Mouse (Mus musculus): ENCODE data around the gene Arhgap45.

Gene Arhgap45

DNA sequence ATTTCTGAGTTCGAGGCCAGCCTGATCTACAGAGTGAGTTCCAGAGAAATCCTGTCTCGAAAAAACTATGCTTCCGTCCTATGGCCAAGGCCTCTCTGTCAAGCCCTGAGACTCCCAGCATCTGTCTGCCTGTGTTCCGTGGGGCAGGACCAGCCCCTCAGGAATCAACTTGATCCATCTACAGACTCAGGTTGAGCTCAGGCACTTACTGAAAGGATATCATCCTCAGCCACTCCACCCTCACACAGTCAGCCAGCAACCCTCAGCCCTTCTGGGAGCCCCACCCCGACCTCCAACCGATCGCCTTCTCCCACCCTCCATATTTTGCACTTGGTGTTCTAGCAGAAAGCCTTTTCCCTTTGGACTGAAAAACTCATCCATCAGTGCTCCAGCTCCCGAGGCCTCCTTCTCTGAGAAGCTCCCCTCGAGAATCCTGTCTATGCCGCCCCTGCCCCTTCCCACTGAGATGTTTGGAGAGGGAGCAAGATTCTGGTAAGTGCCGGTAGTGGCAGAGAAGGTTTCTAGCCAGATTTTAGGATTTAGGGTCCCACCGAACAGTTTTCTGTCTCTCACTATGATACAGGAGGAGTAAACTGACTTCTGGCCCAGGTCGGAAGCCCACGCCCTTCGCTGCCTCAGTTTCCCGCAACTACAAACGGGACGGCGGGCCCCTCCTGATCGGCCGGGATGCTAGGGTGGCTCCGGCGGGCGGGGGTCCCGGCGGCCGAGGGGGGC lies 28.5 kb upstream of the Arhgap45 start:
- no peak for DNase-seq

DNA sequence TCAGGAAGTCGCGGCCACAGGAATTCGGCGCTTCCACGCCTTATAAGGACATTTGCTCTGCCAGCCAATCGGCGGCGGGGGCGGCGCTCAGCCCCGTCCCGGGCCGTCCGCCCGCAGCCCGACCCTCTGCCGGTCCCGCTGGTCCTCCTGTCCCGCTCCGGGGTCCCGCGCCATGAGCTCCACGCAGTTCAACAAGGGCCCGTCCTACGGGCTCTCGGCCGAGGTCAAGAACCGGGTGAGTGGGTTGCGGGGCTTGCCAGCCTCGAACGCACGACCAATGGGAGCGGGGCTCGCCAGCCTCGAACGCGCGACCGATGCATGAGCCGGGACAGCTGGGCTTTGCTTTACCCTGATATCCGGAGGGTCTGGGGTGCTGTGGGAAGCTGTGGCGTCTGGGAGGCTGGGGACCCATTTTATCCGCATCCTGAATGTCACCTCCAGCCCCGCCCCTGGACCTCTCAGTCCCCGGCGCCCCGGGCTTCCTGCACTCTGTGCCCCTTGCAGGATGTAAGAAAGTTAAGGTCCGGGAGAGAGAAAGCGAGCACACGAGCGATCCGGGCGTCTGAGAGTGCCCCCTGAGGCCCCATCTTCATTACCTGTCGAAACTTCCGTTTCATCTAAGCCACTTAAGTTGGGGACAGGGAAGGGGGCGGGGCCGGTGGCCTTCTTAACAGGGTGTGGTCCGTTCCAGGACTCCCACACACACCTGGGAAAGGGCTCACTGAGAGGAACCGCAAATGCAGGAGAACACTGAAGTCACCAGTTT lies 27.8 kb upstream of the Arhgap45 start, which contains the start of gene Cnn2:
Cnn2 (plus strand) TSS at position 79 of the 766 bp plus-strand sequence.
- DNase-seq, result no peak

DNA sequence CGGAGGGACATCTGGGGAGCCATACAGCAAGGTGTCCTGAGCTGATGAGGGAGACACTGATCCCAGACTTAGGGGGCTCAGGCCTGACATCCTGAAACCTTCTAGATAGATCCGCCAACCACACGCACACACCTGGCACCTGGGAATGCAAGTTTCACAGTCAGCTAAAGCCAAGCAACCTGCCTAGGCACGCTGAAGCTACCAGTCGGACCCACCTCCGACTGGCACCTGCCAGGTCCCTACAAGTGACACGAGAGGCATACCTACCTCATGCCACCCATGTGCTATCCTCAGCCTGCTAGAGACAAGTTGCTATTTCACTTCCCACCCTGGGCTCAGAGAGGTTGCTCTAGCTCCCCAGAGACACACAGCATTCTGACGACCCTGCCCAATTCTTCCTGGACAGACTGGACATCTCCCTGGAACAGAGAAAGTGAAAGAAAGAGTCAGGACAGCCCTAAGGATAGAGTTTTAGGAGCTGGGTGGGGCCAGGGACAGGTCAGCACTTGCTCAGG lies 27.1 kb upstream of the Arhgap45 start:
- DNase-seq, result no peak

DNA sequence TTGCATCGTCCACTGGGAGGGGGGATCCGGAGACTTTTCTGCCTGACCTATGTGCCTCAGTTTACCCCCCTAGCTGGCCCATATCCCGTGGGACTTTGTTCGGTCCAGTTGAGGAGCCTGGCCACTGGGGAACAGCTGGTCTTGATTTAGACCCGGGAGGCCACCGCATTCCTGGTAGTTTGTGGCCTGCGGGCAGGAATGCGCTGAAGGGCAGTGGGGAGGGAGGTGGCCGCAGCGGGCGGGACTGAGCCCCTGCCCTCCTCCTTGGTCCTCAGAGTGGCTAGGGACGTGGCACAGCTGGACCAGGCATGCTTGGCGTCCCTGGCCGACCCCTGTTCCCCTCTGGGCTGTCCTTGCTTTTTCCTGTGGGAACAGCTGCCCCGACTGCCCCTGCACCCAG lies 26.6 kb upstream of the Arhgap45 start:
- no peak for DNase-seq

DNA sequence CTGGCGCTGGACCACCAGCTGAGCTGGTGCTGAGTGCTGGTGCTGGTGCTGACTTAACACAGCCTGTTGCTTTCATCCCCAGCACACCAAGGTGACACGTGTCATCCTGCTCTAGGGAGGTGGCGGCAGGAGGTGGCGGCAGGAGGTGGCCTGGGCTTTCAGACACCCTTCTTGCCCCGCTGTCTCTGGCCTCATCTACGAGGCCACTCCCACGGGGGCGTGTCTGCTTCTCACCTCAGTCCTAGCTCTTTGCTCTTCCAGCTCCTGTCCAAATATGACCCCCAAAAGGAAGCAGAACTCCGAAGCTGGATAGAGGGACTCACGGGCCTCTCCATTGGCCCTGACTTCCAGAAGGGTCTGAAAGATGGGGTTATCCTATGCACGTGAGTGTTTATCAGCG lies 25.4 kb upstream of the Arhgap45 start:
- no peak for DNase-seq

DNA sequence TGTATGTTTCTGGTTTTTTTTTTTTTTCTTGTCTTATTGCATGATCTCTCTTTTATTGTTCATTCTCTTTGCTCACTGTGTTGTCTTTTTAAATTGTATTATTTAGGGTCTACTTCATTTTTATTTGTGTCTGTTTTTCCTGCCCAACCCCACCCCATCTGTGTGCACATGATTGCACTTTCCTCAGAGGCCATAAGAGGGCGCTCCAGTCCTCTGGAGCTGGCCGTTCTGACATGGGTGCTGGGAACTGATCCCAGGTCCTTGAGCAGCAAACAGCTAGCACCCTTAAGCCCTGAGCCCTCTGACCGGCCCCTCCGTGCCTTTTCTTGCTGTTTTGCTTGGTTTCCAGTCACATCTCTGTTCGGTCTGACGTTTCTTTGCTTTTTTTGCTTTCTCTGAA lies 24.9 kb upstream of the Arhgap45 start:
- DNase-seq, result no peak

DNA sequence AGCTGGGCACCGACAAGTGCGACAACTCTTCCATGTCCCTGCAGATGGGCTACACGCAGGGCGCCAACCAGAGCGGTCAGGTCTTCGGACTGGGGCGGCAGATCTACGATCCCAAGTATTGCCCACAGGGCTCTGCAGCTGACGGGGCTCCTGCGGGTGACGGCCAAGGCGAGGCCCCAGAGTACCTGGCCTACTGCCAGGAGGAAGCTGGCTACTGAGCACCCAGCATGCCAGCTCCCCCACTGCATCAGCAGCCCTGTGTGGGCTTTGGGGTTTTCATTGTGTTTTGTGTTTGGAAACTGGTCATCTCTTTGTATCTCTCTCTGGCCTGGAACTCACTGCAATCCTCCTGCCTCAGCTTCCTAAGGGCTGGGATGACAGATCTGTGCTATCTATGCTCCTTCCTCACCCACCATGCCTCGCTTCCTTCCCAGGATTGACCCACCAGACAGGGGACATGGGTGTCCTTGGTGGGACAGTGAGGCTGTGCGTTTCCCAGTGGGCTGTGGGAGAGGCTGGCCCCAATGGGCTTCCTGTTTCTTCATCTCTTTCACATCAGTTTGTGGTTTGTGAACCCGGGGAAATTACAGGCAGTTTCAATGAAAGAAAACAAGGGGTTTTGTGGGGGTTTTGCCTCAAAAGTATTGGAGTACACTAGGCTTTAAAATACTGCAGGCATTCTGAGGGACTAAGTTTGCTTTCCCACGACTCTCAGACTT lies 21.9 kb upstream of the Arhgap45 start:
- no peak for DNase-seq

DNA sequence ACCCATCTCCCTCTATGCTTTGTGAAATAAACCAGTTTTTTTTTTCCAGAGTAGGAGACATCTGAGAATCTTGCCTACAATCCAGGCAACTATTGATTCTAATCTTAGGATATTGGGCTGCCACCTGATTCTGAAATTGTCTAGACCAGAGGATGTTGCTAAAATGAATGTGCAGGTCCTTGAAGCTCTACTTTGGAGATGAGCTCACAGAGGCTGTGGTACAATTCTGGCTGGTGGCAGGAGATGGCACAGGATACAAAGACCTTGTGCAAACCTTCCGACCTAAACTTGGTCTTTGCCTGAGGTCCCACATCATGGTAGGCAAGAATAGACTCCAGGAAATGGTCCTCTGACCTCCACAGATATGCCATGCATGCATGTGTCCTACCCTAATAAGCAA lies 20.8 kb upstream of the Arhgap45 start:
- DNase-seq, result no peak

DNA sequence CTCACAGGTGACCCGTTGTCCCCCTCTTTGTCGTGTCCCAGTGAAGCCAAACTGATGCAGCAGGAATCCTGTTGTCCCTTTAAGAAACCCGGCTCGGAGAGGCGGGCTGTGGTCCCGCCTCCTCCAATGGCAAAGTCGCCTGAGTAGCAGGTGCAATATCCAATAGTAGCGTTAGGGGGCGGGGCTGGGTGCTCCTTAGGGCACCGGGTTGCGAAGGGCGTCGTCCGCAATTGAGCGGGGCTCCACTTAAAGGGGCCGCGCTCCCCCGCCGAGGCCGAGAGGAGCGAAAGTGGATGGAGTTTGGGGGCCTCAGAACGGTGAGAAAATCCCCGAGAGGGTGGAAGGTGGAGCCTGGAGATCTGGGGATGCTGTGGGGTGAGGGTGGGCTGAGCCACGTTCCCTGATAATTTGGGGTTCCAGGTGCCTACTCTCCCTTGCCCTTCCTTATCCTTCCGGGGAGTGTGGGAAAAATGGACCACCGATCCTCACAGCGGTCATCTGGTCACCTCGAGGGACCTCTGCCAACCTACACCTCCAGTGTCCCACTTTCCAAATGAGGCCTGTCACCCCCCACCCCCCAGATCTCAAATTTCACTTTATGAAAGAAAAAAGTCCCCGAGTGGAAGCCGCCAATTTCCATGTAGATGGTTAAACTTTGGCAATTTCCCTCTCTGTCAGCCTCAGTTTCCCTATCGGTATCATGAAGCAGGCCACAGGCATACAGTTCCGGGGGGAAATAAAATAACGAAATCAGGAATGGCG lies 20.0 kb upstream of the Arhgap45 start, which contains the start of gene Abca7:
Abca7 (plus strand) TSS at position 223 of the 762 bp plus-strand sequence.
- DNase-seq, result peak; percentile 98

DNA sequence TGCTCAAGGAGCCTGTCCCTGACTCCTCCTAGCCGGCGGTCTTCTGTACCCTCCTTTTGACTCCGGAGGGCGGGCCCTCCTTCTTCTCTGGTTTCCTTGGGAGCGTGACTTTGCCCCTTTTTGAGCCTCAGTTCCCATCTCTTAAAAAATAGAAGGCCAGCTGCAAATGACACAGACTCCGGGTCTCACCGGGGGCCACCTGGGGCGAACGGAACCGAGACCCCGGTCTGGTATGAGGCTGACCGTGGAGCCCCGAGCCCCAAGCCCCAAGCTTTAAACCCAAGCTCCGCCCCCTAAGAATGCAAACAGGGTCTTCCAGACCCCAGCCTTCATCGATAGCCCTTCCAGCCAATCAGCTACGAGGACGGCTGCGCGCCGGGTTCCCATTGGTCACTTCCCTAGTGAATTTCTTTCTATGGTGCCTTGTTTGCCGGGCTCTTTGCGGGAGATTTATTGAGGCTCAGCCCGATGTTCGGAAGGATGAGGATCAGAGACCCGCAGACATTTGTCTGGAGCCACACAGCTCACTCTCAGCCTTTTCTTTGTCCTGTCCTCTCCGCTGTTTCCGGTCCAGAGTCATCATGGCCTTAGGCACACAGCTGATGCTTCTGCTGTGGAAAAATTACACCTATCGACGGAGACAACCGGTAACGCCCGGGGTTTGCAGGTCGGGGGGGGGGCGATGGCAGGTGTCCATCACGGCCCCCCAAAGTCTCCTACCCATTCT lies 19.3 kb upstream of the Arhgap45 start:
- peak; percentile 84 to 88 for DNase-seq

DNA sequence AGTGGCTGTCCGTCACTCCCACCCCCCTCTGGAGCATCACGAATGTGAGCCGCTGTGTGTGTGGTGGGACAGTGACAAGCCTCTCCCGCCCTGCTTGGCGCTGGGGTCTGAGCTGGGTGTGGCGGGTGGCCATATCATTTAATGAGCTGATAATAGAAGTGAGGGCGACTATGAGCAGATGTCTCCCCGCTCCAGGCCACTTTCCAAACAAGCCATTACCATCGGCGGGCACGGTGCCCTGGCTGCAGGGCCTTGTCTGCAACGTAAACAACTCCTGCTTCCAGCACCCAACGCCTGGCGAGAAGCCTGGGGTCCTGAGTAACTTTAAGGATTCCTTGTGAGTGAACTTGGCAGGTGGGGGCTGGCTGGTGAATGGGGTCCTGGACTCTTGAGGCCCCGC lies 18.6 kb upstream of the Arhgap45 start:
- DNase-seq, result peak; percentile 74 to 78

DNA sequence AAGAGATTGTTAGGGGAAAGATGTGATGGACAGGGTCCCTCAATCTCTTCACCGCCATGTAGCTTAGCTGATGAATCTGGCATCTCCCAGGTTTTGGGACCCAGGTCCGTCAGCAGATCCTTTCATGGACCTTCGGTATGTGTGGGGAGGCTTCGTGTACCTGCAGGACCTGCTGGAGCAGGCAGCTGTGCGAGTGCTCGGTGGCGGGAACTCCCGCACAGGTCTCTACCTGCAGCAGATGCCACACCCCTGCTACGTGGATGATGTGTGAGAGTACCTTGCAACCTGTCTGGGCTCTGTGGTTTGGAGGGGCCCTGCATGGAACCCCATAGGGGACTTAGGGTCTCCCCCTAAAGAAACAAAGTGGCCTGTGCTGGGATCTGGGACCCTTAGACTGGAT lies 14.5 kb upstream of the Arhgap45 start:
- DNase-seq, result no peak

DNA sequence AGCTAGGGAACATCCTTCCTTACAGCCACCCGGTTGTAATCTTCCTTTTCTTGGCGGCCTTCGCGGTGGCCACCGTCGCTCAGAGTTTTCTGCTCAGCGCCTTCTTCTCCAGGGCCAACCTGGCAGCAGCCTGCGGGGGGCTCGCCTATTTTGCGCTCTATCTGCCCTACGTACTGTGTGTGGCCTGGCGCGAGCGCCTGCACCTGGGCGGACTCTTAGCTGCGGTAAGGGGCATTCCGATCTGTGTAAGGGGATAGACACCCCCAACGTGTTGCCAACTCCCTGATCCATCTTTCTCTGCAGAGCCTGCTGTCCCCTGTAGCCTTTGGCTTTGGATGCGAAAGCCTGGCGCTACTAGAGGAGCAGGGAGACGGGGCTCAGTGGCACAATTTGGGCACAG lies 13.6 kb upstream of the Arhgap45 start:
- DNase-seq, result no peak

DNA sequence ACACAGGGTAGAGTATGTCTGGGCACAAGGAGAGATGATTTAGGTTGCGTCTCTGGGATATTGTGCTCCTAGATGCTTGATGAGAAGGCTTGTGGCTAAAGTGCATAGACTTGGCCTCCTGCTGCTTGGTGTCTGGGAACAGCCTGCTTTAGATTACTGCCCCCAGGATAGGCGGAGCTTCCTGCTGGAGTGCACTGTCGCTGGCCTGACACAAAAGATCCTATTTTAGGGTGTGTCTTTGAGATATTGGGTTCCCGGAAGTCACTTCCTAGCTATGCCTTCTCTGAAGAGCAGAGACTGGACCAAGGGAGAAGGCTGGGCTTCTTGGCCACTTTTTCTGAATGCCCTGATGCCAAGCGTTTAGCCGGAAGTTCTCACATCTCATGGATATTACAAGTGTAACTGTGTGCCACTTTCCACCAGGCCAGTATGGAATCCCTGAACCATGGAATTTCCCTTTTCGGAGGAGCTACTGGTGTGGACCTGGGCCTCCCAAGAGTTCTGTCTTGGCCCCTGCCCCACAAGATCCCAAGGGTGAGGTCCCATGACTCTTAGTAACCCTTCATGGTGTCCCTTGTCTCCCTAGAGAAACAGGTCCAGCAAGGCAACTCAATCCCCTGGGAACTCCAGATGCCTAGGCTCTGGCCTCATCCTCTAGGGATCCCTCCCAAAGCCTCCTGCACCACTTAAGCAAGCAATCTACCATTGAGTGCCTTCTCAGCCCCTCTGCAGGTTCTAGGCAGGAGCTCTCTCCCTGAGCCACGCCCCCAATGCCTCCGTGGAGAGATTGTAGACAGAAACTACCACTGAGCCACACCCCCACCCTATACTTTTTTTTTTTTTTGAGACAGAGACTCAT lies 12.8 kb upstream of the Arhgap45 start:
- DNase-seq, result no peak

DNA sequence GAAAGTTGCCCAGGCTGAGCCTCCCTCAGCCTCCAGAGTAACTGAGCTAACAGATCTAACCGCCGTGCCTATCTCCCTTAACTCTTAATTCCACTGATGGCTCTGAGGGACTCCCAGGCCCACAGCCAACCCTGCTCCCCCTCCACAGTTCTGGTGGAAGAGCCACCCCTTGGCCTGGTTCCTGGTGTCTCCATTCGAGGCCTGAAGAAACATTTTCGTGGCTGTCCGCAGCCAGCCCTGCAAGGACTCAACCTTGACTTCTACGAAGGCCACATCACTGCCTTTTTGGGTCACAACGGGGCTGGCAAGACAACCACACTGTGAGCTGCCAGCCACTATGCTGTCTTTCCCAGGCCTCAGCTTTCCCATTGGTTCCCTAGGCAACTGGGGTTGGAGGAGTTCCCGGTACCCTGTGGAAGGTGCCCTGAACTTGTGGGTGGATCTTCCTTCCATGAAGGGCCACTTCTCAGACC lies 12.2 kb upstream of the Arhgap45 start:
- no peak for DNase-seq

DNA sequence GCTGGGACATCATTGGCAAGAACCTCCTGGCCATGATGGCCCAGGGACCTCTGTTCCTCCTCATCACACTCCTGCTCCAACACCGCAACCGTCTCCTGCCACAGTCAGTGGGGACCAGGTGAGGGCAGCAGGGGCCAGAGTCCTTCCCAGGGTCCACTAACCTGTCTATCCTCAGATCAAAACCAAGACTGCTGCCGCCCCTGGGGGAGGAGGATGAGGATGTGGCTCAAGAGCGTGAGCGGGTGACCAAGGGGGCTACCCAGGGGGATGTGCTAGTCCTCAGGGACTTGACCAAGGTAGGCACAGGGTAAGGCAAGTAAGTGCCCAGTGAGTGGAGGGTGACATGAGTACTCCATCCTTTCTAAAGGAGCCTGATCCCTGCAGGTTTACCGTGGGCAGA lies 4.7 kb upstream of the Arhgap45 start:
- DNase-seq, result no peak

DNA sequence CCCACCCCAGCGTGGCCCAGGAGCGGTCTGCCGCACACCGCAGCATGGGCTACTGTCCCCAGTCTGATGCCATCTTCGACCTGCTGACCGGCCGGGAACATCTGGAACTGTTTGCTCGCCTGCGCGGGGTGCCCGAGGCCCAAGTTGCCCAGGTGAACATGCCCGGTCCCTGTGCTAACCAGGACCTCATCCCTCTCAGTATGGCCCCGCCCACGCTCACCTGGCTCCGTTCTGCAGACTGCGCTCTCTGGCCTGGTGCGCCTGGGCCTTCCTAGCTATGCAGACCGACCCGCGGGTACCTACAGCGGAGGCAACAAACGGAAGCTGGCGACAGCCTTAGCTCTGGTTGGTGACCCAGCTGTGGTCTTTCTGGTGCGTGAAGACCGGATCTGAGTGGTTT lies 2.8 kb upstream of the Arhgap45 start:
- no peak for DNase-seq

DNA sequence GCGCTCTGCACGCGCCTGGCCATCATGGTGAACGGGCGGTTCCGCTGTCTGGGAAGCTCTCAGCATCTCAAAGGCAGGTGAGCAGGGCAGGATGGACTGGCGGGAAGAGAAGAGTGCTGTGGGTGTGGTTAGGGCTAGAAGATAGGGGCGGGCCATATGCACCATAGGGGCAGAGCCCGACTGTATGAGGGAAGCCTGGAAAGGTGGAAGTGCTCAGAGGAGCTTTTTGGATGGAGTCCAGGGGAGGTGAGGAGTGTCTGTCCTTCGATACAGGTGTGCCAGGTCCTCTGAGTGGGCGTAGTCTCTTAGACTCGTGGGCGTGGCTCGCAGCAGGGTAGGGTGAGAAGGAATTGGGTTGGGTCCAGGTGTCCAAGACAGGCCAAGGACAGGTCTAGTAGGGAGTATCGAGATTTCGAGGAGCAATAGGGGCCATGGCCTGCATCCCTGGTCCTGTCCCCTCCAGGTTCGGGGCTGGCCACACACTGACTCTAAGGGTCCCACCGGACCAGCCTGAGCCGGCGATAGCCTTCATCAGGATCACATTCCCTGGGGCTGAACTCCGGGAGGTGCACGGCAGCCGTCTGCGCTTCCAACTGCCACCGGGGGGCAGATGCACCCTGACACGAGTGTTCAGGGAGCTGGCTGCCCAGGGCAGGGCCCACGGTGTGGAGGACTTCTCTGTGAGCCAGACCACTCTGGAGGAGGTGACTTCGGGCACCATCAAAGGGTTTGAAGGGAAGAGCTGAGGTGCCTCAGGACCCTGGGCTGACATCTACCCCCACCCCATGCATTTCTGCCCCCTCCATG lies 1.8 kb upstream of the Arhgap45 start:
- no peak for DNase-seq

DNA sequence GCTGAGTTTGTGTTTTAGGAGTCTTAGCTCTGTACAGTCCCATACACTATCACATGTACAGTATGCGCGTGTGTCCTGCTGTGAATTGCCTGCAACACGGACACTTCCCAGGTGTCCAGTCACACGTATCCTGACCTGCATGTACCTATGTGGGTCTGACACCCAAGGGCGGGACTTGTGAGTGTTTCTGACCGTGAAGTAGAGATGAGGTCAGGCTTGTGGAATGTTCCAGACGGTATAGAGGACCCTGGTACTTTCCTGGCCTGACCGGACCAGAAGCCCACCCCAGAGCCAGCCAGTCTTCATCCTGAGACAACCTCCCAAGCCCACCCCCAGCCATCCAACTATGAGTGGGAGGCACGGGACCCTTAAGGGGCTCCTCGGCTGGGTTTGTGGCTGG lies 870 bp upstream of the Arhgap45 start:
- no peak for DNase-seq

DNA sequence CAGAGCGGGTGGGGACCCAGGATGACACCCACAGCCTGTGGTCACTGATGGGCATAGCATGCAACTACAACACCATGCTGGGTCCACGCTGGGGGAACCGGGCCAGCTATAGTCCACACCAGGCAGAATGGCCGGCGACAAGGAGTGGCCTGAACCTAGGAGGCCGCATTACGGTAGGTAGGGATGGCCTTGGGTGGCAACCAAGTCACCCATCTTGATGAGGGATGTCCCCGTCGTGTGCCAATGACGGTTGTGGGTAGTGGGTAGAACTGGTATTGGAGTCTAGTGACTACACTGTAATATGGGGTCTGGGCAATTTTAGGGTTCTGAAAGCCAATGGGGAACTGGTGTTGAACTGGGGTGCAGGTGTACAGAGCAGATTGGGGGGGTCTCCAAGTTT lies 478 bp downstream of the Arhgap45 start:
- no peak for DNase-seq
